Comparison of ENCODE assay signal across 28 mouse cellular contexts in the genomic region with DNA sequence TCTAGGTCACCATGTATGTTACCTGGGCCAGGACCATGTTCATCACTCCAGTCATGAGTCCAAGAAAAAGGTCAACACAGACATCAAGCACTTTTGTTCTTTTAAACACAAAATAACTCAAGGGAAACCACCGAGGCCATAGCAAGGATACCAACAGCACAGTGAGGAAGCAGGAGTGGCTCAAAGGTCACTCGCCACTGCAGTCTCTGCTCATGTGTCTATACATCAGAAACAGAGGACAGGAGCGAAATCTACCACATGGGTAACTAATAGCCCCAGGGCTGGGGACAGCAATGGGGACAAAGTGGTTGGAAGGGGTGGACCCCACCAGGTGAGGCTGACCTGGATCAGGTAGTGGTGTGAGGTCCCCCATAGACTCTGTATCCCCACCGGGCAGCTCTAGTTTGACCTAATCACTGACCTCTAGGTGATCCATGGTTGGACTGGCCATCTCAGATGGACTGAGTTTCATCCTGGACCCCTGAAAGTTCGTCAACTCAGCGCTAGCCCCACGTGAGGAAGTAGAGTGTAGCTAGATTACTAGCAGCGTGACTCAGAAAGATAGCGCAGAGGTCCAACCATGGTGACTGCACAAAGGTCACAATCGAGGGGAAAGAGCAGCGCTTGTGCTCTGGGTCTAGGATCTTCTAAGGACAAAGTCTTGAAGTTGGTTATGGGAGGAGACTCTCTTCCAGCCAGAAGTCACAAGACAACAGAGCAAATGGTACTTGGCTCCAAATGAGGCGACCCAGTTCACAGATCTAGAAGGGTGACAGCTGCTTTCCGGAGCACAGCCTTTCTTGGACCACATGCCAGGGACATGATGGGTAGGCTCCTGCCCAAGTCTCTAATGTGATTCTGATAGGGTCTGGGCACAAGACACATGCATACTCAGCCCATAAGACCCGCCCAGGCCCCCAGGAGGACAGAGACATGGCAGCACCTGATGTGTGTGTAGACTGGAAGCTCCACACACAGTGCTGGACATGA. TPM values are rescaled to one million over a fixed set of nuclear protein-coding genes. Genes with fewer than 3 reads are reported as not detected.
A peak's percentile ranks its signal among the peaks of the same experiment; 100 is the strongest.
DNase-seq lines count a peak whose midpoint lies in the region; ATAC-seq lines count a peak whose summit lies in the region.
"Had no signal": no experiment of that assay in that cellular context is flagged by ENCODE, and none has a peak within 500 bp of the region (broad histone marks: within the 10 kb centered on the region; RNA-seq: fewer than 3 reads in every experiment).

No protein-coding gene starts in this region.

- ATAC-seq in intestine, embryonic 16.5 days, result peak; percentile 87
- ATAC-seq in neural tube, embryonic 15.5 days (ENCODE audit: low FRiP score), result no peak
- ATAC-seq: CD4-positive, CD25-positive, alpha-beta regulatory T cell, adult 4 months; midbrain, embryonic 13.5 days had no signal

- H3K27me3 ChIP-seq in intestine, embryonic 16.5 days (replicated peaks; ENCODE audit: control insufficient read depth, insufficient read depth, low read length), result no peaks in the 10 kb centered on the region
- no peaks in the 10 kb centered on the region for H3K27me3 ChIP-seq in neural tube, embryonic 15.5 days (replicated peaks)
- H3K27me3 ChIP-seq: embryonic facial prominence, embryonic 12.5 days; heart, embryonic 13.5 days; hindbrain, embryonic 12.5 days; liver, embryonic 15.5 days; megakaryocyte, embryonic 14.5 days; midbrain, embryonic 13.5 days; neural tube, embryonic 12.5 days had no signal

- H3K4me2 ChIP-seq in intestine, embryonic 16.5 days (ENCODE audit: low read depth, low read length), result no peak overlapping the region
- no peak overlapping the region for H3K4me2 ChIP-seq in neural tube, embryonic 15.5 days
- H3K4me2 ChIP-seq: embryonic facial prominence, embryonic 12.5 days; heart, embryonic 13.5 days; hindbrain, embryonic 12.5 days; liver, embryonic 15.5 days; midbrain, embryonic 13.5 days; neural tube, embryonic 12.5 days had no signal

- DNase-seq in cerebellum, postnatal 14 days, result peak; percentile 30 to 37
- no peak for DNase-seq in cerebellum, postnatal 25 days
- peak; percentile 29 for DNase-seq in kidney, adult 9 months
- no peak for DNase-seq in kidney, postnatal 25 days
- peak; percentile 45 for DNase-seq in adipocyte (ENCODE audit: low spot score)
- DNase-seq in embryo, embryonic 11 days, result no peak
- DNase-seq: cerebellum, adult 8-10 months; gastrocnemius, postnatal 36 days; heart, adult 2 months; heart, postnatal 14 days; kidney, postnatal 14 days; liver; retina, postnatal 1 day; right cerebral cortex, postnatal 25 days; thymus, adult 2 months; thymus, postnatal 4 days had no signal

- H3K9me3 ChIP-seq in intestine, embryonic 16.5 days (ENCODE audit: control insufficient read depth, low read length), result no peaks in the 10 kb centered on the region
- no peaks in the 10 kb centered on the region for H3K9me3 ChIP-seq in neural tube, embryonic 15.5 days (replicated peaks)
- H3K9me3 ChIP-seq: embryonic facial prominence, embryonic 12.5 days; heart, embryonic 13.5 days; hindbrain, embryonic 12.5 days; limb, embryonic 10.5 days; liver, embryonic 15.5 days; megakaryocyte, embryonic 14.5 days; midbrain, embryonic 13.5 days; neural tube, embryonic 12.5 days had no signal

- peaks cover 42% of the 10 kb centered on the region for H3K36me3 ChIP-seq in intestine, embryonic 16.5 days (ENCODE audit: control insufficient read depth, insufficient read depth, low read length)
- peaks cover 81% of the 10 kb centered on the region for H3K36me3 ChIP-seq in neural tube, embryonic 15.5 days

- no peak overlapping the region for H3K9ac ChIP-seq in intestine, embryonic 16.5 days (ENCODE audit: low read depth, low read length)
- H3K9ac ChIP-seq in neural tube, embryonic 15.5 days (replicated peaks), result no peak overlapping the region
- H3K9ac ChIP-seq: embryonic facial prominence, embryonic 12.5 days; heart, embryonic 13.5 days; hindbrain, embryonic 12.5 days; liver, embryonic 15.5 days; midbrain, embryonic 13.5 days; neural tube, embryonic 12.5 days had no signal

- H3K4me1 ChIP-seq in intestine, embryonic 16.5 days (ENCODE audit: control insufficient read depth, insufficient read depth, low read length), result no peaks in the 10 kb centered on the region
- H3K4me1 ChIP-seq in neural tube, embryonic 15.5 days, result 0 out of 2 replicates have a peak, but pooled peaks cover 2% of the 10 kb centered on the region
- H3K4me1 ChIP-seq: embryonic facial prominence, embryonic 12.5 days; hindbrain, embryonic 12.5 days; limb, embryonic 10.5 days; liver, embryonic 15.5 days; midbrain, embryonic 13.5 days; neural tube, embryonic 12.5 days had no signal

- no peak overlapping the region for H3K4me3 ChIP-seq in intestine, embryonic 16.5 days (ENCODE audit: low read length)
- H3K4me3 ChIP-seq in neural tube, embryonic 15.5 days (replicated peaks), result no peak overlapping the region
- H3K4me3 ChIP-seq: embryonic facial prominence, embryonic 12.5 days; heart, adult 2 months; heart, embryonic 13.5 days; hindbrain, embryonic 12.5 days; limb, embryonic 10.5 days; liver, embryonic 15.5 days; megakaryocyte, embryonic 14.5 days; midbrain, embryonic 13.5 days; neural tube, embryonic 12.5 days had no signal

- H3K27ac ChIP-seq in intestine, embryonic 16.5 days (ENCODE audit: low read length), result peak overlapping the region; percentile 72
- no peak overlapping the region for H3K27ac ChIP-seq in neural tube, embryonic 15.5 days (replicated peaks)
- H3K27ac ChIP-seq: embryonic facial prominence, embryonic 12.5 days; heart, adult 2 months; heart, embryonic 13.5 days; hindbrain, embryonic 12.5 days; limb, embryonic 10.5 days; liver, embryonic 15.5 days; midbrain, embryonic 13.5 days; neural tube, embryonic 12.5 days had no signal

- WGBS in intestine, embryonic 16.5 days, result 85% methylated on average over 14 of the region's 14 CpGs
- 95% methylated on average over 14 of the region's 14 CpGs for WGBS in neural tube, embryonic 15.5 days

RNA-seq across cellular contexts. Expression of a gene that starts 16.4 kb away (rescaled TPM):
- polyA plus RNA-seq in intestine, embryonic 16.5 days (2015; fragmentation: Nextera tagmentation; extraction: Ambion mirVana), result 69.7 and 70.0 TPM in 2 replicates
- polyA plus RNA-seq in neural tube, embryonic 15.5 days (2015; fragmentation: Nextera tagmentation; extraction: Ambion mirVana), result 75.9 and 77.4 TPM in 2 replicates

RNA-seq across cellular contexts. Expression of a gene that starts 19.0 kb away (rescaled TPM):
- polyA plus RNA-seq in intestine, embryonic 16.5 days (2015; fragmentation: Nextera tagmentation; extraction: Ambion mirVana), result 0.11 and 0.17 TPM in 2 replicates
- polyA plus RNA-seq in neural tube, embryonic 15.5 days (2015; fragmentation: Nextera tagmentation; extraction: Ambion mirVana), result 0.19 and 0.28 TPM in 2 replicates
- polyA plus RNA-seq: CD4-positive, CD25-positive, alpha-beta regulatory T cell, adult 4 months; heart, adult 2 months; limb, embryonic 10.5 days; liver, embryonic 15.5 days had no signal

RNA-seq across cellular contexts. Expression of a gene that starts 59.0 kb away (rescaled TPM):
- polyA plus RNA-seq in intestine, embryonic 16.5 days (2015; fragmentation: Nextera tagmentation; extraction: Ambion mirVana), result 0.13 and 0.26 TPM in 2 replicates
- polyA plus RNA-seq in neural tube, embryonic 15.5 days (2015; fragmentation: Nextera tagmentation; extraction: Ambion mirVana), result not detected in 2 replicates
- polyA plus RNA-seq: CD4-positive, CD25-positive, alpha-beta regulatory T cell, adult 4 months; forebrain, embryonic 11.5 days; heart, adult 2 months; liver, embryonic 15.5 days had no signal

Comparison
In these comparisons a context has a peak if more than half of its experiments do, and no peak if none do; other contexts are left out.
1. DNase-seq: peak in cerebellum, postnatal 14 days (2 of 2), kidney, adult 9 months (single experiment) and adipocyte (single experiment); none in cerebellum, postnatal 25 days (0 of 2), kidney, postnatal 25 days (0 of 2) and embryo, embryonic 11 days (single experiment).